Mouse (Mus musculus): Measurements from ENCODE around the gene Hfe. TPM values are rescaled to one million over a fixed set of nuclear protein-coding genes. Genes with fewer than 3 reads are reported as not detected.
"Not testable (repeated sequence)": the region's sequence is repeated elsewhere in the genome, so short reads cannot be mapped to it uniquely, and the experiment has no call there.

Hfe gene
- polyA plus RNA-seq, 1 experiment from 2014 or later = 2.2 TPM

DNA sequence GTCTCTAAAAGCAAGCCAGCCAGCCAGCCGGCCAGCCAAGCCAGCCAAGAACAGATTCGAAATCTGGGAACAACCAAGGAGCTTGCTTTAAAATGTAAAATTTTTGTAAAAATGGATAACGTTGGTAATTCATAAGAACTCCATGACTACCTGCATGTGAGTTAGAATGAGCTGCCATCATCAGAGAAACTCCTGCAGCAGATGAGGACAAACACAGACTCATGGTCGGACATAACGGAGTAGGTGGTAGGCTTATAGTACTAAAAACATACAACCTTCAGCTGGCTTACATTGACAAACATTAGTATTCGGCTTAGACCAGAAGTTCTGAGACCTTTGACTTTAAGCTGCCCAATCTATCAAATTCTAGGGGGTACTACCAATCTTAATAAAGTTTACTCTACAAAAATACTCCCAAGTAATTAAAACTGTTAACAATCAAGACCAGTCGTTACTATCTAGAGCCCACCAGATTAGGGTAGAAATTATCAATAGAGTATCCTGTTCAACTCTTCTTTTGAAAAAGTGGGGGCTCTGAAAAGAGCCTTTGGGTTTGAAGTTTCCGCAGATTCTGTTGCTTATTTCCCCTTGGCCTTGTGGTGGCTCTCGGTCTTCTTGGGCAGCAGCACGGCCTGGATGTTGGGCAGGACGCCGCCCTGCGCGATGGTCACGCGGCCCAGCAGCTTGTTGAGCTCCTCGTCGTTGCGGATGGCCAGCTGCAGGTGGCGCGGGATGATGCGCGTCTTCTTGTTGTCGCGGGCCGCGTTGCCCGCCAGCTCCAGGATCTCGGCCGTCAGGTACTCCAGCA, 27.5 kb downstream of the Hfe start:
- ATAC-seq (replicated peaks; ENCODE audit: low FRiP score) (peak; percentile 1), DNase-seq (ENCODE audit: low spot score) (peak; percentile 54)
- peak overlapping the region; percentile 91 for H3K27ac ChIP-seq (ENCODE audit: low read depth, low read length)
- H3K36me3 ChIP-seq (ENCODE audit: control insufficient read depth, insufficient read depth, low read length); H3K9me3 ChIP-seq (ENCODE audit: control insufficient read depth, low read length); H3K27me3 ChIP-seq (ENCODE audit: control insufficient read depth, insufficient read depth, low read length); H3K4me1 ChIP-seq (replicated peaks; ENCODE audit: control insufficient read depth, insufficient read depth, low read length): not testable (repeated sequence)
- H3K9ac ChIP-seq (ENCODE audit: low read length) = peak overlapping the region; percentile 62
- WGBS = 13% methylated on average over 10 of the region's 30 CpGs
- H3K4me2 ChIP-seq (ENCODE audit: low read depth, low read length, severe bottlenecking) = peak overlapping the region; percentile 46
- H3K4me3 ChIP-seq (ENCODE audit: low read depth, low read length) = peak overlapping the region; percentile 40

DNA sequence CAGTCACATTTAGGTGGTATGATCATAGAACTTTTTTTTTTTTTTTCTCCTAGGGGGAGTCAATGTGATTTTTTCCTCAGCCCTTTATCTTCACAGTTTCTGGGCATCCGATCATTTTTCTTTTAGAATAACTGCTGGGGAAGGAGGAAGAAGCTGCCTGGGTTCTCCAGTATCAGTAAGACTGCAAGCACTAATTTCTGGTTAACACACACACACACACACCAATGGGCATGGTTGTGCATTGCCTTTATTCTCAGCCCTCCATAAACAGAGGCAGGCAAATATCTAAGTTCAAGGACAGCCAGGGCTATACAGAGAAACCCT, 28.1 kb downstream of the Hfe start:
- Histone ChIP-seq H3K4me1 (replicated peaks; ENCODE audit: control insufficient read depth, insufficient read depth, low read length) (0 out of 2 replicates have a peak, but pooled peaks cover 2% of the 10 kb centered on the region), H3K36me3 (ENCODE audit: control insufficient read depth, insufficient read depth, low read length) (no peaks in the 10 kb centered on the region), H3K27me3 (ENCODE audit: control insufficient read depth, insufficient read depth, low read length) (no peaks in the 10 kb centered on the region), H3K27ac (ENCODE audit: low read depth, low read length) (peak overlapping the region; percentile 91), H3K4me3 (ENCODE audit: low read depth, low read length) (peak overlapping the region; percentile 40), H3K4me2 (ENCODE audit: low read depth, low read length, severe bottlenecking) (peak overlapping the region; percentile 46), H3K9ac (ENCODE audit: low read length) (peak overlapping the region; percentile 62), H3K9me3 (ENCODE audit: control insufficient read depth, low read length) (no peaks in the 10 kb centered on the region)
- DNase-seq (ENCODE audit: low spot score) (no peak), ATAC-seq (replicated peaks; ENCODE audit: low FRiP score) (no peak)
- WGBS = 79% methylated on average over 1 of the region's 1 CpGs

DNA sequence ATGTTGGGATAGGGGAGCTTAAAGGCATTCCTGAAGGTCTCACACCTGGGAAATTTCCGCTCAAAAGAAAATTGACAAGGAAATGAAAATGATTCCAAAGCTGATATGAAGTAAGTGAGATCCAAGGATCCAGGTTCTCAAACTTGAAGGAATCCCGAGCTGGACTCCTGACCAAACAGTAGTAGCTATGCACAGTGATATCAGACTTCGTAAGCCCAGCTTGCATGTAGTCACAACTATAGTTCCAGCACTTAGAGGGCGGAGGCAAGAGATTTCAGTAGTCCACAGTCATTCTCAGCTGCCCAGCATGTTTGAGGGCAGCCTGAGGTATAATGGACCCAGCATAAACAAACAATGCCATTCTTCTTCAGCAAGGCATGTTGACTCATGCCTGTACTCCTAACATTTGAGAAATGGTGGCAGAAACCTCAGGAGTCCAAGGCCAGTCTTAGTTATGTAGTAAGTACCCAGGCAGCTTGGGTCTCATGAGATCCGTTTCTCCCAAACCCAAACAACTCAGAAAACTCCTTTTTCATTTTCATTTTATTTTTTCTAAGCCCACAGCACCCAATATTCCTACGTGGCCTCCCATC, 28.6 kb downstream of the Hfe start:
- no peak overlapping the region for H3K9ac ChIP-seq (ENCODE audit: low read length)
- no peaks in the 10 kb centered on the region for H3K9me3 ChIP-seq (ENCODE audit: control insufficient read depth, low read length)
- 0 out of 2 replicates have a peak, but pooled peaks cover 2% of the 10 kb centered on the region for H3K4me1 ChIP-seq (replicated peaks; ENCODE audit: control insufficient read depth, insufficient read depth, low read length)
- peak; percentile 50 for DNase-seq (ENCODE audit: low spot score)
- peak overlapping the region; percentile 91; the same call in 1 of the 2 replicates for H3K27ac ChIP-seq (ENCODE audit: low read depth, low read length)
- no peaks in the 10 kb centered on the region for H3K36me3 ChIP-seq (ENCODE audit: control insufficient read depth, insufficient read depth, low read length)
- 84% methylated on average over 6 of the region's 6 CpGs for WGBS
- ATAC-seq (replicated peaks; ENCODE audit: low FRiP score) = no peak
- no peaks in the 10 kb centered on the region for H3K27me3 ChIP-seq (ENCODE audit: control insufficient read depth, insufficient read depth, low read length)
- H3K4me2 ChIP-seq (ENCODE audit: low read depth, low read length, severe bottlenecking) = no peak overlapping the region
- 0 out of 2 replicates have a peak overlapping the region, but pooled peaks have one; percentile 40 for H3K4me3 ChIP-seq (ENCODE audit: low read depth, low read length)

DNA sequence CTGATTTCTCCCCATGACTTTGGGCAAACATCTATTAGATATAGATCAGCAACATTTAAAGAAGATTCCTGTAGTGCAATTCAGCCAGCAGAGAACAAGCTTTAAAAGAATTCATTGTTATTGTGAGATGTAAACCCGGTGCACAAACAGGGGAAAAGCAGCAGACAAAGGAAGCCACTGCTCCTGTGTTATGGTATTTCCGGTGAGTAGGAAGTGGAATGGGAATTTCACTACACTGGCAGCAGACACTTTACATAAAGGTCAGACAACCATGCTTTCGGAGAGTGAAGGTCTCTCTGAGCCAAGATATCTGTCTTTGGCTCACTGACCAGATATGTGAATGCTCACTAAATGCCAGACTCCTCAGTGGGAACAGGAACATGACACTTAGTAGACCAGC, 48.1 kb downstream of the Hfe start:
- Histone ChIP-seq H3K4me1 (replicated peaks; ENCODE audit: control insufficient read depth, insufficient read depth, low read length) (no peaks in the 10 kb centered on the region), H3K4me3 (ENCODE audit: low read depth, low read length) (no peak overlapping the region), H3K27ac (ENCODE audit: low read depth, low read length) (no peak overlapping the region), H3K36me3 (ENCODE audit: control insufficient read depth, insufficient read depth, low read length) (no peaks in the 10 kb centered on the region), H3K9me3 (ENCODE audit: control insufficient read depth, low read length) (no peaks in the 10 kb centered on the region), H3K4me2 (ENCODE audit: low read depth, low read length, severe bottlenecking) (no peak overlapping the region), H3K9ac (ENCODE audit: low read length) (no peak overlapping the region), H3K27me3 (ENCODE audit: control insufficient read depth, insufficient read depth, low read length) (no peaks in the 10 kb centered on the region)
- no peak for ATAC-seq (replicated peaks; ENCODE audit: low FRiP score)
- WGBS = 79% methylated on average over 3 of the region's 3 CpGs
- no peak for DNase-seq (ENCODE audit: low spot score)

DNA sequence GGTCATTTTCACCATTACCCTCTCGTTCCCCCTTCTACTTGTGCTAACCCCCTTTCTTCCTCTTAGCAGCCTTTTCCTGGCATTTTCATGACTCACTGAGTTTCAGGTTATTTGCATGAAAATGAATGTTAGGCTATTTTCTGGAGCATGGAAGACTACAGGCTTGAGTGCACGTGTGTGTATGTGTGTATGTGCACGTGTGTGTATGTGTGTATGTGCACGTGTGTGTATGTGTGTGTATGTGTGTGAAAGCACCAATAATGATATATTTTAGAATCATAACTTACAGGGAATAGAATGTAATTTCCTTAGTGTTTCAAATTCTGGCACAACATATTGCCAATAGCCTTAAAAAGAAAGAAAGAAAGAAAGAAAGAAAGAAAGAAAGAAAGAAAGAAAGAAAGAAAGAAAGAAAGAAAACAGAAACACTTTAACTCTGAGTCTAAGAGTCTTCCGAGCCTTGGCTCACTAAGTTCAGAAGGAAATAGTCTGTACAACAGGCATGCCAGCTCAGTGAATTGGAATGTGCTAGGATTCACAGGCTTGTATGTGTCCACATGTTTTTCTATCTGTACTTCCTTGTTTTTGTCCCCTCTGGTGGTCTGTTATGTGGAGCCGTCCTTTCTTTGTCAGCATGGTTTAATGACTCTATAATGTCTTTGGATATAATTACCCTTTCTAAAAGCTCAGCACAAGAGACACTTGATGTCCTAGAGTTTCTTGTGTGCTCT, 50.9 kb downstream of the Hfe start:
- ATAC-seq (replicated peaks; ENCODE audit: low FRiP score) (no peak), DNase-seq (ENCODE audit: low spot score) (no peak)
- no peaks in the 10 kb centered on the region for H3K9me3 ChIP-seq (ENCODE audit: control insufficient read depth, low read length)
- WGBS = 77% methylated on average over 6 of the region's 6 CpGs
- H3K4me3 ChIP-seq (ENCODE audit: low read depth, low read length) = no peak overlapping the region
- H3K4me1 ChIP-seq (replicated peaks; ENCODE audit: control insufficient read depth, insufficient read depth, low read length) = no peaks in the 10 kb centered on the region
- no peaks in the 10 kb centered on the region for H3K27me3 ChIP-seq (ENCODE audit: control insufficient read depth, insufficient read depth, low read length)
- no peak overlapping the region for H3K4me2 ChIP-seq (ENCODE audit: low read depth, low read length, severe bottlenecking)
- no peaks in the 10 kb centered on the region for H3K36me3 ChIP-seq (ENCODE audit: control insufficient read depth, insufficient read depth, low read length)
- no peak overlapping the region for H3K27ac ChIP-seq (ENCODE audit: low read depth, low read length)
- H3K9ac ChIP-seq (ENCODE audit: low read length) = no peak overlapping the region

Small RNA genes within 50 kb of the gene (microRNA-seq; reads per million reads assigned to microRNA genes)
- gene Gm44314 (ENCODE audit: insufficient number of aligned reads) = not detected
- not detected for gene Gm44350 (ENCODE audit: insufficient number of aligned reads)
- gene Gm44484 (ENCODE audit: insufficient number of aligned reads) = not detected

Other genes starting within 250 kb of the Hfe start
- 0.17 and 0.19 TPM in 2 replicates for gene Btn1a1, start 245.0 kb downstream of the Hfe start, polyA plus RNA-seq (2014; fragmentation: Nextera tagmentation; extraction: Ambion mirVana)
- gene Btn2a2, start 222.0 kb downstream of the Hfe start, polyA plus RNA-seq (2014; fragmentation: Nextera tagmentation; extraction: Ambion mirVana) = 0.48 and 0.59 TPM in 2 replicates
- gene Hist1h4h, start 179.8 kb downstream of the Hfe start, polyA plus RNA-seq (2014; fragmentation: Nextera tagmentation; extraction: Ambion mirVana) = 2.0 and 4.9 TPM in 2 replicates
- 7.7 and 9.3 TPM in 2 replicates for gene Hist1h2af, start 176.9 kb downstream of the Hfe start, polyA plus RNA-seq (2014; fragmentation: Nextera tagmentation; extraction: Ambion mirVana)
- gene Hist1h3g, start 175.4 kb downstream of the Hfe start, polyA plus RNA-seq (2014; fragmentation: Nextera tagmentation; extraction: Ambion mirVana) = 5.2 and 5.7 TPM in 2 replicates
- 0.85 and 1.2 TPM in 2 replicates for gene Hist1h2bh, start 167.5 kb downstream of the Hfe start, polyA plus RNA-seq (2014; fragmentation: Nextera tagmentation; extraction: Ambion mirVana)
- gene Hist1h3f, start 166.8 kb downstream of the Hfe start, polyA plus RNA-seq (2014; fragmentation: Nextera tagmentation; extraction: Ambion mirVana) = 0.92 and 1.4 TPM in 2 replicates
- 1.2 and 1.3 TPM in 2 replicates for gene Hist1h4f, start 159.2 kb downstream of the Hfe start, polyA plus RNA-seq (2014; fragmentation: Nextera tagmentation; extraction: Ambion mirVana)
- 0.87 and 0.92 TPM in 2 replicates for gene Hist1h1d, start 157.6 kb downstream of the Hfe start, polyA plus RNA-seq (2014; fragmentation: Nextera tagmentation; extraction: Ambion mirVana)
- 6.7 and 10.4 TPM in 2 replicates for gene Hist1h3e, start 148.5 kb downstream of the Hfe start, polyA plus RNA-seq (2014; fragmentation: Nextera tagmentation; extraction: Ambion mirVana)
- gene Hist1h2ae, start 139.6 kb downstream of the Hfe start, polyA plus RNA-seq (2014; fragmentation: Nextera tagmentation; extraction: Ambion mirVana) = 96.4 and 102 TPM in 2 replicates
- 7.4 and 10.0 TPM in 2 replicates for gene Hist1h2bg, start 139.5 kb downstream of the Hfe start, polyA plus RNA-seq (2014; fragmentation: Nextera tagmentation; extraction: Ambion mirVana)
- 4.5 and 5.9 TPM in 2 replicates for gene Hist1h2bf, start 136.7 kb downstream of the Hfe start, polyA plus RNA-seq (2014; fragmentation: Nextera tagmentation; extraction: Ambion mirVana)
- 2.5 and 3.0 TPM in 2 replicates for gene Hist1h2ad, start 136.5 kb downstream of the Hfe start, polyA plus RNA-seq (2014; fragmentation: Nextera tagmentation; extraction: Ambion mirVana)
- 11.9 and 13.9 TPM in 2 replicates for gene Hist1h3d, start 135.1 kb downstream of the Hfe start, polyA plus RNA-seq (2014; fragmentation: Nextera tagmentation; extraction: Ambion mirVana)
- gene Hist1h4d, start 129.3 kb downstream of the Hfe start, polyA plus RNA-seq (2014; fragmentation: Nextera tagmentation; extraction: Ambion mirVana) = 132 and 133 TPM in 2 replicates
- 4.0 and 4.6 TPM in 2 replicates for gene Hist1h2be, start 89.7 kb downstream of the Hfe start, polyA plus RNA-seq (2014; fragmentation: Nextera tagmentation; extraction: Ambion mirVana)
- 27.3 and 27.7 TPM in 2 replicates for gene Hist1h1e, start 88.3 kb downstream of the Hfe start, polyA plus RNA-seq (2014; fragmentation: Nextera tagmentation; extraction: Ambion mirVana)
- gene Hist1h2ac, start 26.9 kb downstream of the Hfe start, polyA plus RNA-seq (2014; fragmentation: Nextera tagmentation; extraction: Ambion mirVana) = 1.1 and 1.2 TPM in 2 replicates
- gene Hist1h2bc, start 26.7 kb downstream of the Hfe start, polyA plus RNA-seq (2014; fragmentation: Nextera tagmentation; extraction: Ambion mirVana) = 23.4 and 25.3 TPM in 2 replicates
- 0.51 TPM in 1 of 2 replicates, not detected in the other for gene Hist1h1t, start 15.0 kb downstream of the Hfe start, polyA plus RNA-seq (2014; fragmentation: Nextera tagmentation; extraction: Ambion mirVana)
- 6.0 and 6.8 TPM in 2 replicates for gene Hist1h4c, start 12.4 kb downstream of the Hfe start, polyA plus RNA-seq (2014; fragmentation: Nextera tagmentation; extraction: Ambion mirVana)
- gene Hist1h1c, start 28.0 kb upstream of the Hfe start, polyA plus RNA-seq (2014; fragmentation: Nextera tagmentation; extraction: Ambion mirVana) = 14.5 and 15.2 TPM in 2 replicates
- gene Hist1h3c, start 34.7 kb upstream of the Hfe start, polyA plus RNA-seq (2014; fragmentation: Nextera tagmentation; extraction: Ambion mirVana) = 8.7 and 10.6 TPM in 2 replicates
- gene Hist1h2bb, start 35.9 kb upstream of the Hfe start, polyA plus RNA-seq (2014; fragmentation: Nextera tagmentation; extraction: Ambion mirVana) = 2.6 and 3.4 TPM in 2 replicates
- gene Hist1h2ab, start 40.3 kb upstream of the Hfe start, polyA plus RNA-seq (2014; fragmentation: Nextera tagmentation; extraction: Ambion mirVana) = 59.7 and 63.1 TPM in 2 replicates
- 11.7 and 15.4 TPM in 2 replicates for gene Hist1h3b, start 41.4 kb upstream of the Hfe start, polyA plus RNA-seq (2014; fragmentation: Nextera tagmentation; extraction: Ambion mirVana)
- 4.7 and 5.9 TPM in 2 replicates for gene Hist1h4b, start 46.2 kb upstream of the Hfe start, polyA plus RNA-seq (2014; fragmentation: Nextera tagmentation; extraction: Ambion mirVana)
- 0.95 TPM in 1 of 2 replicates, not detected in the other for gene Hist1h4a, start 50.4 kb upstream of the Hfe start, polyA plus RNA-seq (2014; fragmentation: Nextera tagmentation; extraction: Ambion mirVana)
- gene Hist1h3a, start 51.5 kb upstream of the Hfe start, polyA plus RNA-seq (2014; fragmentation: Nextera tagmentation; extraction: Ambion mirVana) = 2.9 and 5.4 TPM in 2 replicates
- 2.7 and 4.0 TPM in 2 replicates for gene Hist1h1a, start 52.8 kb upstream of the Hfe start, polyA plus RNA-seq (2014; fragmentation: Nextera tagmentation; extraction: Ambion mirVana)
- gene Trim38, start 59.1 kb upstream of the Hfe start, polyA plus RNA-seq (2014; fragmentation: Nextera tagmentation; extraction: Ambion mirVana) = 0.13 TPM in 1 of 2 replicates, not detected in the other
- gene Slc17a2, start 96.1 kb upstream of the Hfe start, polyA plus RNA-seq (2014; fragmentation: Nextera tagmentation; extraction: Ambion mirVana) = not detected in 2 replicates
- not detected in 2 replicates for gene Slc17a3, start 128.6 kb upstream of the Hfe start, polyA plus RNA-seq (2014; fragmentation: Nextera tagmentation; extraction: Ambion mirVana)
- gene Slc17a1, start 156.9 kb upstream of the Hfe start, polyA plus RNA-seq (2014; fragmentation: Nextera tagmentation; extraction: Ambion mirVana) = not detected in 2 replicates
- not detected in 2 replicates for gene Slc17a4, start 204.2 kb upstream of the Hfe start, polyA plus RNA-seq (2014; fragmentation: Nextera tagmentation; extraction: Ambion mirVana)
- gene Hist1h2ba, start 223.3 kb upstream of the Hfe start, polyA plus RNA-seq (2014; fragmentation: Nextera tagmentation; extraction: Ambion mirVana) = not detected in 2 replicates
- not detected in 2 replicates for gene Hist1h2aa, start 223.6 kb upstream of the Hfe start, polyA plus RNA-seq (2014; fragmentation: Nextera tagmentation; extraction: Ambion mirVana)